9 mouse cellular contexts compared by ENCODE assay signal in the genomic region with DNA sequence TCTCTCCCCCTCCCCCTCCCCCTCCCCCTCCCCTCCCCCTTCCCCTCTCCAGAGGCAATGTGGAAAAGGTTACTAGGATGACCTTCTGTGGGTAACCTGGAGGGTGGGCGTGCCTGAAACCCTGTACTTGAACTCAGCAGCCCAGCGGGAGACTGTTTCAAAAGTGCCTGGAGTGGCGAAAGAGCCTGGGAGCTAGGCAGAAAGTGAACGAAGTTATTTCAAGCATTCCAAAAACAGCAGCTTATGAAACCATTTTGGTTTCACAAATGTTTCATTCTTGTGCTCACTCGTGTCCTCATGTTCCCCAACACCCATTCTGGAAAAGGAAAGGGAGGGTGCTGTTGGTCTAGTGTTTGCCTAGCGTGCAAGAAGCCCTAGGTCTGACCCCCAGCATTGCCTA. TPM values are rescaled to one million over a fixed set of nuclear protein-coding genes. Genes with fewer than 3 reads are reported as not detected.
A peak's percentile ranks its signal among the peaks of the same experiment; 100 is the strongest.
DNase-seq lines count a peak whose midpoint lies in the region; ATAC-seq and TF ChIP-seq lines count a peak whose summit lies in the region.
"Had no signal": no experiment of that assay in that cellular context is flagged by ENCODE, and none has a peak within 500 bp of the region (broad histone marks: within the 10 kb centered on the region; RNA-seq: fewer than 3 reads in every experiment).

No protein-coding gene starts in this region.

- TF ChIP-seq CTCF in heart, adult 2 months (IDR thresholded peaks at IDR 0.05) = no peak

- H3K36me3 ChIP-seq in heart, adult 2 months (ENCODE audit: control insufficient read depth, insufficient read depth, low read length) = peaks cover 8% of the 10 kb centered on the region
- H3K36me3 ChIP-seq in forebrain, embryonic 15.5 days = no peaks in the 10 kb centered on the region
- no peaks in the 10 kb centered on the region for H3K36me3 ChIP-seq in limb, embryonic 15.5 days
- H3K36me3 ChIP-seq in myocyte (ENCODE audit: control insufficient read depth, insufficient read depth) = no peaks in the 10 kb centered on the region

- peak overlapping the region; percentile 69 for H3K27ac ChIP-seq in heart, adult 2 months
- no peak overlapping the region for H3K27ac ChIP-seq in forebrain, embryonic 15.5 days (replicated peaks)
- no peak overlapping the region for H3K27ac ChIP-seq in limb, embryonic 15.5 days

- H3K9me3 ChIP-seq in forebrain, embryonic 15.5 days = no peaks in the 10 kb centered on the region
- H3K9me3 ChIP-seq in limb, embryonic 15.5 days = no peaks in the 10 kb centered on the region

- H3ac ChIP-seq in myocyte (ENCODE audit: control insufficient read depth, insufficient read length) = no peak overlapping the region

- no peaks in the 10 kb centered on the region for H3K27me3 ChIP-seq in heart, adult 2 months (ENCODE audit: control insufficient read depth, insufficient read depth, low read length)
- no peaks in the 10 kb centered on the region for H3K27me3 ChIP-seq in forebrain, embryonic 15.5 days
- peaks cover 6% of the 10 kb centered on the region for H3K27me3 ChIP-seq in limb, embryonic 15.5 days
- no peaks in the 10 kb centered on the region for H3K27me3 ChIP-seq in myocyte (ENCODE audit: control insufficient read depth, insufficient read depth, insufficient read length)

- H3K4me3 ChIP-seq in heart, adult 2 months = peak overlapping the region; percentile 74
- peak overlapping the region; percentile 60 for H3K4me3 ChIP-seq in forebrain, embryonic 15.5 days
- H3K4me3 ChIP-seq in limb, embryonic 15.5 days = peak overlapping the region; percentile 59
- no peak overlapping the region for H3K4me3 ChIP-seq in myocyte

- H3K4me1 ChIP-seq in heart, adult 2 months (ENCODE audit: control insufficient read depth, insufficient read depth, low read length) = peaks cover 4% of the 10 kb centered on the region; the same call in 1 of the 2 replicates
- H3K4me1 ChIP-seq in forebrain, embryonic 15.5 days = peaks cover 25% of the 10 kb centered on the region
- peaks cover 23% of the 10 kb centered on the region for H3K4me1 ChIP-seq in limb, embryonic 15.5 days

- TF ChIP-seq POLR2A in heart, adult 2 months (IDR thresholded peaks at IDR 0.05; ENCODE audit: insufficient read depth, low read depth, low read length) = 0 out of 2 replicates have a peak, but pooled peaks have one; percentile 6
- TF ChIP-seq POLR2A in myocyte (IDR thresholded peaks at IDR 0.05; ENCODE audit: insufficient read length, low read depth) = no peak

- H3K79me2 ChIP-seq in heart, adult 2 months (replicated peaks; ENCODE audit: control insufficient read depth, insufficient read depth, low read length) = no peaks in the 10 kb centered on the region
- H3K79me2 ChIP-seq in myocyte (ENCODE audit: control insufficient read depth, insufficient read depth) = no peaks in the 10 kb centered on the region

- peak overlapping the region; percentile 98 for H3K4me2 ChIP-seq in forebrain, embryonic 15.5 days (replicated peaks)
- H3K4me2 ChIP-seq in limb, embryonic 15.5 days = peak overlapping the region; percentile 95
- peak overlapping the region; percentile 20 for H3K4me2 ChIP-seq in myocyte (ENCODE audit: low read depth)

- no peak for TF ChIP-seq EP300 in heart, adult 2 months (IDR thresholded peaks at IDR 0.05; ENCODE audit: insufficient read depth, low read depth, low read length)

- H3K9ac ChIP-seq in heart, adult 2 months (ENCODE audit: low read depth, low read length) = peak overlapping the region; percentile 43
- H3K9ac ChIP-seq in forebrain, embryonic 15.5 days (replicated peaks) = 0 out of 2 replicates have a peak overlapping the region, but pooled peaks have one; percentile 20
- no peak overlapping the region for H3K9ac ChIP-seq in limb, embryonic 15.5 days

- no peak for ATAC-seq in forebrain, embryonic 15.5 days (replicated peaks)
- no peak for ATAC-seq in limb, embryonic 15.5 days (ENCODE audit: insufficient number of reproducible peaks, low FRiP score, low TSS enrichment, low read depth)

- intact Hi-C loops in heart, adult 2 months (cut with DNase I) = loop anchor here (2.0 to 5.0 kb wide), 2 partner anchors 73 to 117 kb away; no protein-coding TSS in a partner anchor

- no peak for DNase-seq in heart, adult 2 months
- no peak for DNase-seq in heart, adult 8-10 months (ENCODE audit: low spot score)
- DNase-seq in R1 (ENCODE audit: low read depth, low spot score) = peak; percentile 71
- DNase-seq in frontal cortex, postnatal 25 days (ENCODE audit: low spot score in 2 of 2) = no peak
- no peak for DNase-seq in cerebellum, postnatal 14 days

- WGBS in heart, adult 2 months = 41% methylated on average over 6 of the region's 6 CpGs
- 15% methylated on average over 6 of the region's 6 CpGs for WGBS in forebrain, embryonic 15.5 days
- 26% methylated on average over 5 of the region's 6 CpGs for WGBS in limb, embryonic 15.5 days

TF ChIP-seq in myocyte, 11 proteins besides CTCF, POLR2A, EP300 and RAD21:
- TF ChIP-seq SRF (IDR thresholded peaks at IDR 0.05; ENCODE audit: control insufficient read depth, insufficient read length, low read depth) (no peak), TCF3 (IDR thresholded peaks at IDR 0.05; ENCODE audit: insufficient read length, low read depth) (no peak), POLR2AphosphoS2 (IDR thresholded peaks at IDR 0.05; ENCODE audit: insufficient read length, low read depth) (no peak), MYOD1 (IDR thresholded peaks at IDR 0.05; ENCODE audit: control insufficient read depth in 1 of 3, insufficient read length in 2 of 3, low read depth in 2 of 3) (no peak), E2F4 (IDR thresholded peaks at IDR 0.05; ENCODE audit: insufficient read depth) (no peak), MYOG (IDR thresholded peaks at IDR 0.05; ENCODE audit: control insufficient read depth in 1 of 3, insufficient read depth in 1 of 3, insufficient read length in 2 of 3, low read depth in 2 of 3) (no peak), CEBPB (IDR thresholded peaks at IDR 0.05; ENCODE audit: insufficient read depth, poor library complexity, severe bottlenecking) (no peak), MAX (IDR thresholded peaks at IDR 0.05; ENCODE audit: low read depth) (no peak), REST (IDR thresholded peaks at IDR 0.05; ENCODE audit: insufficient read depth, insufficient read length) (no peak), TCF12 (IDR thresholded peaks at IDR 0.05; ENCODE audit: insufficient read depth, poor library complexity, severe bottlenecking) (no peak), USF1 (IDR thresholded peaks at IDR 0.05; ENCODE audit: low read depth) (no peak)

RNA-seq across cellular contexts. Expression of a gene that starts 1.6 kb away (rescaled TPM):
- 100 to 1,000 TPM in 1 of 2 experiments, 10 to 100 TPM in 1; 66.4 to 116 TPM for total RNA-seq in heart, adult 2 months (2021)
- 91.8 and 124 TPM in 2 replicates for polyA plus RNA-seq in heart, adult 2 months (2012; rRNA removed)
- 10 to 100 TPM; 34.3 to 72.1 (median 56.2) TPM for total RNA-seq in heart, adult 8-10 months (2022)
- polyA plus RNA-seq in forebrain, embryonic 15.5 days (2015; fragmentation: Nextera tagmentation; extraction: Ambion mirVana) = 67.3 and 68.3 TPM in 2 replicates
- 65.4 and 70.2 TPM in 2 replicates for polyA plus RNA-seq in limb, embryonic 15.5 days (2015; fragmentation: Nextera tagmentation; extraction: Ambion mirVana)
- 6.0 TPM for polyA plus RNA-seq in myocyte (2012; fragmentation: generic; extraction: Trizol)

RNA-seq across cellular contexts. Expression of a gene that starts 52.6 kb away (rescaled TPM):
- not detected for total RNA-seq in heart, adult 2 months (2021)
- not detected in 2 replicates for polyA plus RNA-seq in heart, adult 2 months (2012; rRNA removed)
- total RNA-seq in heart, adult 8-10 months (2022) = not detected
- not detected in 2 replicates for polyA plus RNA-seq in forebrain, embryonic 15.5 days (2015; fragmentation: Nextera tagmentation; extraction: Ambion mirVana)
- polyA plus RNA-seq in limb, embryonic 15.5 days (2015; fragmentation: Nextera tagmentation; extraction: Ambion mirVana) = not detected in 2 replicates
- polyA plus RNA-seq in myocyte (2012; fragmentation: generic; extraction: Trizol) = not detected
- total RNA-seq: left cerebral cortex, adult 18-20 months had no signal

Comparison
In these comparisons a context has a peak if more than half of its experiments do, and no peak if none do; other contexts are left out.
1. H3K4me2 ChIP-seq: peak in every context shown above with its lines; median percentile 98 in forebrain, embryonic 15.5 days; 95 in limb, embryonic 15.5 days; 20 in myocyte.